Mouse (Mus musculus) forebrain, embryonic 11.5 days (tissue): ENCODE results near the gene Lenep. TPM values are rescaled to one million over a fixed set of nuclear protein-coding genes. Genes with fewer than 3 reads are reported as not detected.

Experiments
- ATAC-seq: fragments of 200-750 bp; cut with Nextera tagmentation; replicated peaks from 2 replicates; pipeline ENCODE4 v1.8.0; 2017; ENCODE audit warnings: moderate TSS enrichment; ENCODE audit not compliant: low FRiP score
- DNase-seq: peaks from one replicate; pipeline ENCODE4 v3.0.0-alpha.2; 2017; ENCODE audit warnings: low spot score
- H3K27ac ChIP-seq: fragments of 300-500 bp; sonication (generic); 2 replicates; pipeline ENCODE4 v1.5.1; 2014; ENCODE audit warnings: low read depth, low read length
- H3K27me3 ChIP-seq: fragments of 300-500 bp; sonication (generic); 2 replicates; pipeline ENCODE4 v1.6.1; 2014; ENCODE audit warnings: mild to moderate bottlenecking, low read length, mixed read lengths; ENCODE audit not compliant: control insufficient read depth, insufficient read depth
- H3K36me3 ChIP-seq: fragments of 300-500 bp; sonication (generic); 2 replicates; pipeline ENCODE4 v1.6.1; 2014; ENCODE audit warnings: mild to moderate bottlenecking, low read length, moderate library complexity, mixed read lengths; ENCODE audit not compliant: control insufficient read depth, insufficient read depth
- H3K4me1 ChIP-seq: fragments of 300-500 bp; sonication (generic); replicated peaks from 2 replicates; pipeline ENCODE4 v1.6.1; 2014; ENCODE audit warnings: low read length, mixed read lengths; ENCODE audit not compliant: control insufficient read depth, insufficient read depth
- H3K4me2 ChIP-seq: fragments of 300-500 bp; sonication (generic); 2 replicates; pipeline ENCODE4 v1.6.1; 2014; ENCODE audit warnings: low read depth, mild to moderate bottlenecking, low read length, moderate library complexity, mixed read lengths; ENCODE audit not compliant: severe bottlenecking
- H3K4me3 ChIP-seq: fragments of 300-500 bp; sonication (generic); 2 replicates; pipeline ENCODE4 v1.5.1; 2014; ENCODE audit warnings: low read depth, low read length
- H3K9ac ChIP-seq: fragments of 300-500 bp; sonication (generic); 2 replicates; pipeline ENCODE4 v1.6.1; 2014; ENCODE audit warnings: low read length
- H3K9me3 ChIP-seq: fragments of 300-500 bp; sonication (generic); 2 replicates; pipeline ENCODE4 v1.6.1; 2016; ENCODE audit warnings: low read length, mixed read lengths; ENCODE audit not compliant: control insufficient read depth
- WGBS: fragments of 180-500 bp; shearing (Covaris S2); extraction: QIAGEN DNeasy Blood & Tissue Kit; methylation state at CpG from one replicate; pipeline ENCODE4 v1.1.7; 2014; 5-methylcytosine and 5-hydroxymethylcytosine counted together
- polyA plus RNA-seq: library from polyadenylated mRNA; unstranded; fragments of >200 nt; fragmentation: Nextera tagmentation; extraction: Ambion mirVana; gene quantifications from 2 replicates; pipeline ENCODE4 v1.2.1, GENCODE M21; 2014

Lenep gene
- polyA plus RNA-seq, 1 experiment from 2014 or later: 0.91 TPM

DNA sequence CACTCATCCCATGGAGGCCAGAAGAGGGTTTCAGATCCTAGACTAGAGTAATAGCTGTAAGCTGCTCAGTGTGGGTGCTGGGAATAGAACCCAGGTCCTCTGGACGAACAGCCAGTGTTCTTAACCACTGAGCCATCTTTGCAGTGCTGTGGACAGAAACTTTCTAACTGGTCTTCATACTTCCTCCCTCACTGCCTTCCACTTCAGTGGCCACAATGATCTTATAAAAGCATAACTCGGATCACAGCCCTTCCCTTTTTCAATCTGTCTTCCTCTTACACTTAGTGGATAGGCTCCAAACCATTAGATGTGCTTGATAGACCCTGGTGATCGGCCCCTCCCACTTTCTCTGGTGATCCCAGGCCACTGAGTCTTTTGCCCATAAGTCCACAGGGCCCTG is 42.4 kb downstream of the Lenep start:
- H3K36me3 ChIP-seq: no peaks in the 10 kb centered on the region
- H3K27ac ChIP-seq: no peak overlapping the region
- WGBS: 75% methylated on average over 3 of the region's 3 CpGs

DNA sequence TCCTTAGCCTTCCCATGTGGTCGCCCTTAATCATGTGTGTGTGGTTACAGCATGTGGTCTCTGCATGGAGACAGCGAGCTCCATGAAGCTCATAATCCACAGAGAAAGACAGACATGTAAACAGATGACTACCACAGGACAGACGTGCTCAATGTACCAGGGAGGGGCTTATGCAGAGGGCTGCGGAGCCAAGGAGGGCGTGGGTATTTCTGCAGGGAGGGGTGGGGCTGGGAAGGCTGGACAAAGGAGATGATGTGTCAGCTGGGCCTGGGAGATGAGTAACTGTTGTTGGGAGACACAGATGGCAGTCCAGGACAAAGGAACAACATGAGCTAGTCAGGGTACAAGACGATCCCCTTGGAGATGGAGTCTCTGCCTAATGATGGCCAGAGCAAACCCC is 43.0 kb downstream of the Lenep start:
- Histone ChIP-seq H3K27ac (no peak overlapping the region), H3K4me3 (no peak overlapping the region), H3K9ac (no peak overlapping the region), H3K36me3 (no peaks in the 10 kb centered on the region), H3K9me3 (no peaks in the 10 kb centered on the region), H3K27me3 (no peaks in the 10 kb centered on the region), H3K4me1 (no peaks in the 10 kb centered on the region), H3K4me2 (no peak overlapping the region)
- ATAC-seq (no peak), DNase-seq (no peak)
- whole genome bisulfite sequencing: 80% methylated on average over 6 of the region's 6 CpGs

More for the DNA sequence above, 42.4 kb downstream of the Lenep start:
- ATAC-seq: no peak
- no peaks in the 10 kb centered on the region for H3K27me3 ChIP-seq
- H3K9ac ChIP-seq: no peak overlapping the region
- H3K4me2 ChIP-seq: no peak overlapping the region
- H3K9me3 ChIP-seq: no peaks in the 10 kb centered on the region
- H3K4me1 ChIP-seq: no peaks in the 10 kb centered on the region
- no peak overlapping the region for H3K4me3 ChIP-seq
- no peak for DNase-seq

DNA sequence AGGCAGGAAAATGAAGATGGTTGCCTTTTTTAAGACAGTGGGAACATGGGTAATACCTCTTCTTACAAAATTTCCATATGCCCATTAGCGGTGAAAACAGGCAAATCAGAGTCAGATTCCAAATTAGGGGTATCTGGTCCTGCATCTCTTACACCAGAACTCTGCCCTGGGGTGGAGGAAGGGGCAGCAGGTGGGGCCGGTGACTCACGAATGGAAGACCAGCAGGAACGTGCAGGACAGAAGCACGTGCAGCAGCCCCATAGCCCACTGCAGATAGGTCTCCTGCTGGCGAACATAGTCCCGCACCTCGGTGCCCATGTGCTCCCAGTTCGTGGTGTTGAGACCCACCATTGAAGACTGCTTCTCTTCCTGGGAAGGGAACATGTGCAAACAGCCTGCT is 46.6 kb downstream of the Lenep start:
- Histone ChIP-seq H3K4me1 (no peaks in the 10 kb centered on the region), H3K4me2 (no peak overlapping the region), H3K36me3 (no peaks in the 10 kb centered on the region), H3K27me3 (no peaks in the 10 kb centered on the region), H3K9me3 (no peaks in the 10 kb centered on the region), H3K9ac (no peak overlapping the region), H3K27ac (no peak overlapping the region), H3K4me3 (no peak overlapping the region)
- no peak for ATAC-seq
- 72% methylated on average over 9 of the region's 9 CpGs for WGBS
- no peak for DNase-seq

DNA sequence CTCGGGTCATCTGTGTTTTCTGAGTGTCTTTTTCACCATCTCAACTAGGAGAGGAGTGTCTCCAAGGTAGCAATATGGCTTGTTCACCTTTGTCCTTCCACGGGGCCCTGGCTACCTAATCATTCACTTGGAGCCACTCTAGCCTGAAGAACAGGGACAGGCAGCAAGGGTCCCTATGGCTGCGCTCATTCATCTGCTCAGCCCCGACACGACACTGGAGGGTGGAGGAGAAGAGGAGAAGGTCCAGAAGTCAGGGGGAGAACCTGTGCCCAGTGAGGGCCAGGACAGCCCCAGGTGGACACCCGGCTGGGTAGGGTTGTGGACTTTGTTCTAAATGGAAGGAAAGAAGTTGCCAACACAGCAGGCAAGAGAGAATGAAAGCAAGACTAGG is 47.1 kb downstream of the Lenep start:
- H3K4me3 ChIP-seq: no peak overlapping the region
- no peaks in the 10 kb centered on the region for H3K4me1 ChIP-seq
- no peak overlapping the region for H3K4me2 ChIP-seq
- no peak overlapping the region for H3K9ac ChIP-seq
- DNase-seq: no peak
- no peak overlapping the region for H3K27ac ChIP-seq
- no peaks in the 10 kb centered on the region for H3K36me3 ChIP-seq
- ATAC-seq: no peak
- 0 out of 2 replicates have a peak, but pooled peaks cover 3% of the 10 kb centered on the region for H3K27me3 ChIP-seq
- no peaks in the 10 kb centered on the region for H3K9me3 ChIP-seq
- 80% methylated on average over 6 of the region's 6 CpGs for WGBS

DNA sequence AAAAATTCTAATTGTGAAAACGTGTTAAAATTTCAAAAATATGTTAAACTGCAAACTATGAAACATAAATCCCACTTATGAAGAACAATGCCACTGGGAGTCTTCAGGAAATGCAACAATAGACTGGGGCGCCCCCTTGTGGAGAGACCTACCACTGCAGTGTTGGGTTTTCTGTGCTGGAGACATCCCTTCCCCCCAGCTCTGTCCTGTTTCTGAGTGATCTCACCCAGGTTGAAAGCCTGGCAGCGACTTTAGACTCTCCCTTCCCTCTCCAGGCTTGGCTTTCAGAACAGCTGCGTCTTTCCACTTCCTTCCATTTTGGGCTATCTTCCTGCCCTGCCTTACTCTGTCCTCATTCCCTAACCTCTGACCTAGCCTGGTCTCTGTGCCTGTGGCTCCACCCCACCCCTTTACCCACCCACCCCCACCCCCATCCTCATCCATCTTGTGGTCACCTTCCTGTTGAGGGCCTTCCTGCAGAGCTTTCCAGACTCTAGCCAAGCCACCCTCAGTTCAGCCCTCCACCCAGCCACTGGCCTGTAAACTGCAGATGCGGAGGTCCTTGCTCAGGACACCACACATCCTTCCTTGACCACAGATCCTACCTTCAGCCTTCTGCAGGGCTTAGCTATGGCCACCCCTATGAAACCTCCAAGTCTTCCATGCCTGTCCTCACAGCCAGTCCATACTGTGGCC is 47.6 kb downstream of the Lenep start:
- H3K4me1 ChIP-seq: 0 out of 2 replicates have a peak, but pooled peaks cover 3% of the 10 kb centered on the region
- no peaks in the 10 kb centered on the region for H3K9me3 ChIP-seq
- no peak overlapping the region for H3K9ac ChIP-seq
- H3K27ac ChIP-seq: no peak overlapping the region
- H3K27me3 ChIP-seq: 0 out of 2 replicates have a peak, but pooled peaks cover 4% of the 10 kb centered on the region
- no peaks in the 10 kb centered on the region for H3K36me3 ChIP-seq
- no peak overlapping the region for H3K4me2 ChIP-seq
- peak; percentile 6; the same call in 1 of the 2 replicates for ATAC-seq
- DNase-seq: peak; percentile 90
- WGBS: 20% methylated on average over 5 of the region's 5 CpGs
- no peak overlapping the region for H3K4me3 ChIP-seq

DNA sequence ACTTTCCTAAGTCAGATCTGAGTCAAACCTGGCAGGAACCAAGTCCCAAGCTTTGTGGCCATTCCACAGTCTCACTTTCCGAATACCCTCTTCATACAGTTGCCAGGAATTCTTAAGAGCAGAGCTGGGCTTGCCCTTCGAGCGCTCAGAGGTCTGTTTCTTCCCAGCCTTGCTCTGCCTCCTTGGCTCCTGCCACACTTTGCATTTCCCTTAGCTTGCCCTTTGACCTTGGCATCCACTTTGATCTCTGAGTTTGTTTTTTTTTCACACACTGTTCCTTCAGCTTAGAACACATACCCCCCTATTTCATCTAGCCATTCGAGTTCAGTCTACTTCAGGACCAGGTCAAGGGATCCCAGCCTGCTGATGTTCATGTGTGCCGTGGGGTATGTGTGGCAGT is 51.3 kb downstream of the Lenep start:
- H3K36me3 ChIP-seq: no peaks in the 10 kb centered on the region
- no peak overlapping the region for H3K27ac ChIP-seq
- H3K9me3 ChIP-seq: no peaks in the 10 kb centered on the region
- H3K4me3 ChIP-seq: no peak overlapping the region
- no peak for DNase-seq
- no peak for ATAC-seq
- peaks cover 8% of the 10 kb centered on the region for H3K4me1 ChIP-seq
- 0 out of 2 replicates have a peak, but pooled peaks cover 4% of the 10 kb centered on the region for H3K27me3 ChIP-seq
- no peak overlapping the region for H3K4me2 ChIP-seq
- WGBS: 78% methylated on average over 5 of the region's 5 CpGs
- no peak overlapping the region for H3K9ac ChIP-seq

Other genes starting within 250 kb of the Lenep start
- 6.3 and 6.7 TPM in 2 replicates for gene Hcn3, start 242.6 kb downstream of the Lenep start, polyA plus RNA-seq
- 34.7 and 40.8 TPM in 2 replicates for gene Clk2, start 238.0 kb downstream of the Lenep start, polyA plus RNA-seq
- gene Scamp3, start 225.3 kb downstream of the Lenep start, polyA plus RNA-seq: 92.5 and 107 TPM in 2 replicates
- gene Fam189b, start 219.7 kb downstream of the Lenep start, polyA plus RNA-seq: 26.3 and 27.8 TPM in 2 replicates
- gene Gba, start 199.9 kb downstream of the Lenep start, polyA plus RNA-seq: 32.4 and 37.7 TPM in 2 replicates
- gene Thbs3, start 187.6 kb downstream of the Lenep start, polyA plus RNA-seq: 63.3 and 69.9 TPM in 2 replicates
- 194 and 213 TPM in 2 replicates for gene Mtx1, start 175.7 kb downstream of the Lenep start, polyA plus RNA-seq
- 2.0 and 3.4 TPM in 2 replicates for gene Muc1, start 173.7 kb downstream of the Lenep start, polyA plus RNA-seq
- 237 and 252 TPM in 2 replicates for gene Krtcap2, start 156.8 kb downstream of the Lenep start, polyA plus RNA-seq
- 11.9 and 13.5 TPM in 2 replicates for gene Trim46, start 156.5 kb downstream of the Lenep start, polyA plus RNA-seq
- 79.0 and 83.9 TPM in 2 replicates for gene Dpm3, start 143.4 kb downstream of the Lenep start, polyA plus RNA-seq
- gene Slc50a1, start 132.2 kb downstream of the Lenep start, polyA plus RNA-seq: 28.4 and 31.8 TPM in 2 replicates
- gene Efna1, start 121.7 kb downstream of the Lenep start, polyA plus RNA-seq: 10.8 and 11.4 TPM in 2 replicates
- gene Efna3, start 79.8 kb downstream of the Lenep start, polyA plus RNA-seq: 6.6 and 7.7 TPM in 2 replicates
- 17.1 and 20.7 TPM in 2 replicates for gene Efna4, start 64.8 kb downstream of the Lenep start, polyA plus RNA-seq
- 27.9 and 28.4 TPM in 2 replicates for gene Adam15, start 52.8 kb downstream of the Lenep start, polyA plus RNA-seq
- 0.13 TPM in 1 of 2 replicates, not detected in the other for gene Dcst2, start 40.8 kb downstream of the Lenep start, polyA plus RNA-seq
- 0.08 and 0.15 TPM in 2 replicates for gene Dcst1, start 37.5 kb downstream of the Lenep start, polyA plus RNA-seq
- gene Zbtb7b, start 8.0 kb downstream of the Lenep start, polyA plus RNA-seq: 1.3 and 1.4 TPM in 2 replicates
- gene Flad1, start 9.1 kb upstream of the Lenep start, polyA plus RNA-seq: 28.5 and 31.9 TPM in 2 replicates
- gene Cks1b, start 15.6 kb upstream of the Lenep start, polyA plus RNA-seq: 491 and 495 TPM in 2 replicates
- 30.9 and 31.6 TPM in 2 replicates for gene Shc1, start 15.7 kb upstream of the Lenep start, polyA plus RNA-seq
- 53.9 and 60.6 TPM in 2 replicates for gene Pygo2, start 27.4 kb upstream of the Lenep start, polyA plus RNA-seq
- 9.1 and 10.0 TPM in 2 replicates for gene Pbxip1, start 33.9 kb upstream of the Lenep start, polyA plus RNA-seq
- 62.5 and 71.1 TPM in 2 replicates for gene Pmvk, start 51.7 kb upstream of the Lenep start, polyA plus RNA-seq
- gene Kcnn3, start 117.4 kb upstream of the Lenep start, polyA plus RNA-seq: 1.3 and 1.8 TPM in 2 replicates